Mouse (Mus musculus): ENCODE measurements around the gene Sval2.

The Sval2 gene

GRCm38 (mm10) chr6:41852689-41853088, at the start of gene Sval2:
Sval2 (plus strand) TSS chr6:41852989.
- DNase-seq: no peak

GRCm38 (mm10) chr6:41824086-41824485, 28.7 kb upstream of the Sval2 start:
- DNase-seq: no peak

- no peak for DNase-seq
Observed at GRCm38 (mm10) chr6:41829516-41829915, 23.3 kb upstream of the Sval2 start.

GRCm38 (mm10) chr6:41847235-41847634, 5.6 kb upstream of the Sval2 start, which contains the start of gene Pip:
Pip (plus strand) TSS chr6:41847535.
- no peak for DNase-seq

- DNase-seq: no peak
Observed at GRCm38 (mm10) chr6:41864038-41864437, 11.2 kb downstream of the Sval2 start.

- DNase-seq: no peak
Observed at GRCm38 (mm10) chr6:41911625-41912024, 58.8 kb downstream of the Sval2 start.
